Comparison of ENCODE assay signal across 9 mouse cellular contexts in the genomic region with DNA sequence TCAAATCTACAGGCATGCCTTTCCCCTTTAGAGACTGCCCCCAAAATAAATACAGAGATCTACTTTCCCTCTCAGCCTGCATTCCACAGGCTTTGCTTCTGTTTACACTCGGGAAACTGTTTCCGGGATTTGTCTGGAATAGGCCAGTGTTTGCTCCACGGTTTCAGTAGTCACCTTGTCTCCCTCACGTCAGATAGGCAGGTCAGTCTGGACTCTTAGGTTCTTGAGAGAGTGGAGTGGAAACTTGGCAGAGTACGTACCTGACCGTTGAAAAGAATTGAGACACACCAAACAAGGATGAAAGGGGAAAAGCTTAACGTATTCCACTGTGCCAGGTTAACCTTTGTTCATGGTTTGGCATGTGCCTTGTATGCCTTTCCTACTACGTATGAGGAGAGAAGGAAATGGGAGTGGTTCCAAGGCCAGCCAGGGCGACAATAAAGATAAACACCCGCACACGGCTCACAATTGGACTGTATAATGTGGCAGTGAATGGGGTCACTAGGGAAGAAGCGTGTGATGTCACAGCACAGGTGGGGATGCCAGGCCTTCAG. TPM values are rescaled to one million over a fixed set of nuclear protein-coding genes. Genes with fewer than 3 reads are reported as not detected.
DNase-seq lines count a peak whose midpoint lies in the region; ATAC-seq and TF ChIP-seq lines count a peak whose summit lies in the region.
"Had no signal": no experiment of that assay in that cellular context is flagged by ENCODE, and none has a peak within 500 bp of the region (broad histone marks: within the 10 kb centered on the region; RNA-seq: fewer than 3 reads in every experiment).

No protein-coding gene starts in this region.

- peak overlapping the region; percentile 75 for H3K27ac ChIP-seq in embryonic facial prominence, embryonic 13.5 days
- H3K27ac ChIP-seq in intestine, embryonic 16.5 days (ENCODE audit: low read length) = peak overlapping the region; percentile 86
- H3K27ac ChIP-seq in liver, postnatal 0 days (ENCODE audit: low read depth) = peak overlapping the region; percentile 41
- H3K27ac ChIP-seq in midbrain, postnatal 0 days (ENCODE audit: low read depth, low read length) = no peak overlapping the region
- H3K27ac ChIP-seq in forebrain, embryonic 13.5 days = no peak overlapping the region

- DNase-seq in brain, embryonic 14.5 days (ENCODE audit: low read depth) = peak; percentile 7
- no peak for DNase-seq in liver, postnatal 0 days
- no peak for DNase-seq in midbrain, postnatal 0 days (ENCODE audit: low spot score)
- no peak for DNase-seq in left cerebral cortex, adult 9 months (ENCODE audit: low spot score in 2 of 2)
- no peak for DNase-seq in thymus, postnatal 10 days (ENCODE audit: low spot score in 2 of 2)
- DNase-seq: forebrain, postnatal 0 days had no signal

- no peaks in the 10 kb centered on the region for H3K27me3 ChIP-seq in embryonic facial prominence, embryonic 13.5 days
- no peaks in the 10 kb centered on the region for H3K27me3 ChIP-seq in intestine, embryonic 16.5 days (replicated peaks; ENCODE audit: control insufficient read depth, insufficient read depth, low read length)
- H3K27me3 ChIP-seq in liver, postnatal 0 days (ENCODE audit: insufficient read depth, low read length) = no peaks in the 10 kb centered on the region
- no peaks in the 10 kb centered on the region for H3K27me3 ChIP-seq in midbrain, postnatal 0 days (ENCODE audit: insufficient read depth, low read length)
- H3K27me3 ChIP-seq in forebrain, embryonic 13.5 days = no peaks in the 10 kb centered on the region

- TF ChIP-seq CTCF in brain, embryonic 14.5 days (IDR thresholded peaks at IDR 0.05; ENCODE audit: borderline replicate concordance, extremely low read depth, insufficient read depth, insufficient read length) = no peak
- no peak for TF ChIP-seq CTCF in liver, postnatal 0 days (IDR thresholded peaks at IDR 0.05; ENCODE audit: low read depth)
- no peak for TF ChIP-seq CTCF in midbrain, postnatal 0 days (IDR thresholded peaks at IDR 0.05)

- 47% methylated on average over 12 of the region's 12 CpGs for WGBS in embryonic facial prominence, embryonic 13.5 days
- 24% methylated on average over 12 of the region's 12 CpGs for WGBS in intestine, embryonic 16.5 days
- 40% methylated on average over 12 of the region's 12 CpGs for WGBS in liver, postnatal 0 days (ENCODE audit: insufficient replicate concordance)
- 82% methylated on average over 12 of the region's 12 CpGs for WGBS in midbrain, postnatal 0 days
- 77% methylated on average over 12 of the region's 12 CpGs for WGBS in forebrain, embryonic 13.5 days

- no peak for TF ChIP-seq EP300 in liver, postnatal 0 days (IDR thresholded peaks at IDR 0.05; ENCODE audit: low read depth)

- H3K4me2 ChIP-seq in embryonic facial prominence, embryonic 13.5 days = peak overlapping the region; percentile 28
- H3K4me2 ChIP-seq in intestine, embryonic 16.5 days (ENCODE audit: low read depth, low read length) = peak overlapping the region; percentile 42
- no peak overlapping the region; the same call in 1 of the 2 replicates for H3K4me2 ChIP-seq in liver, postnatal 0 days (ENCODE audit: low read depth, low read length)
- no peak overlapping the region for H3K4me2 ChIP-seq in midbrain, postnatal 0 days (ENCODE audit: low read depth, low read length, poor library complexity, severe bottlenecking)
- no peak overlapping the region for H3K4me2 ChIP-seq in forebrain, embryonic 13.5 days

- H3K4me1 ChIP-seq in embryonic facial prominence, embryonic 13.5 days = peaks cover 13% of the 10 kb centered on the region
- peaks cover 16% of the 10 kb centered on the region for H3K4me1 ChIP-seq in intestine, embryonic 16.5 days (ENCODE audit: control insufficient read depth, insufficient read depth, low read length)
- no peaks in the 10 kb centered on the region; the same call in 1 of the 2 replicates for H3K4me1 ChIP-seq in liver, postnatal 0 days (ENCODE audit: insufficient read depth)
- H3K4me1 ChIP-seq in midbrain, postnatal 0 days (ENCODE audit: insufficient read depth, low read length) = no peaks in the 10 kb centered on the region
- H3K4me1 ChIP-seq in forebrain, embryonic 13.5 days = no peaks in the 10 kb centered on the region

- no peak overlapping the region for H3K9ac ChIP-seq in embryonic facial prominence, embryonic 13.5 days
- H3K9ac ChIP-seq in intestine, embryonic 16.5 days (ENCODE audit: low read depth, low read length) = no peak overlapping the region
- H3K9ac ChIP-seq in liver, postnatal 0 days (replicated peaks) = 0 out of 2 replicates have a peak overlapping the region, but pooled peaks have one; percentile 22
- no peak overlapping the region for H3K9ac ChIP-seq in midbrain, postnatal 0 days (replicated peaks; ENCODE audit: low read length, poor library complexity, severe bottlenecking)
- H3K9ac ChIP-seq in forebrain, embryonic 13.5 days = no peak overlapping the region
- H3K9ac ChIP-seq: forebrain, postnatal 0 days had no signal

- peak; percentile 15; the same call in 1 of the 2 replicates for ATAC-seq in embryonic facial prominence, embryonic 13.5 days (ENCODE audit: insufficient number of reproducible peaks, insufficient read depth, low FRiP score, low TSS enrichment, low read depth)
- ATAC-seq in intestine, embryonic 16.5 days = peak; percentile 95
- peak; percentile 88 for ATAC-seq in liver, postnatal 0 days
- no peak for ATAC-seq in midbrain, postnatal 0 days (ENCODE audit: low FRiP score)
- ATAC-seq in forebrain, embryonic 13.5 days = no peak
- ATAC-seq: forebrain, postnatal 0 days had no signal

- no peaks in the 10 kb centered on the region for H3K9me3 ChIP-seq in embryonic facial prominence, embryonic 13.5 days
- no peaks in the 10 kb centered on the region for H3K9me3 ChIP-seq in intestine, embryonic 16.5 days (ENCODE audit: control insufficient read depth, low read length)
- no peaks in the 10 kb centered on the region for H3K9me3 ChIP-seq in liver, postnatal 0 days (ENCODE audit: low read length)
- no peaks in the 10 kb centered on the region for H3K9me3 ChIP-seq in midbrain, postnatal 0 days (ENCODE audit: low read length)
- 0 out of 2 replicates have a peak, but pooled peaks cover 4% of the 10 kb centered on the region for H3K9me3 ChIP-seq in forebrain, embryonic 13.5 days (replicated peaks)

- no peak for TF ChIP-seq POLR2A in brain, embryonic 14.5 days (IDR thresholded peaks at IDR 0.05; ENCODE audit: borderline replicate concordance, extremely low read depth, insufficient read depth, insufficient read length, poor library complexity, severe bottlenecking)

- no peaks in the 10 kb centered on the region for H3K36me3 ChIP-seq in embryonic facial prominence, embryonic 13.5 days
- H3K36me3 ChIP-seq in intestine, embryonic 16.5 days (ENCODE audit: control insufficient read depth, insufficient read depth, low read length) = no peaks in the 10 kb centered on the region
- no peaks in the 10 kb centered on the region for H3K36me3 ChIP-seq in liver, postnatal 0 days (replicated peaks; ENCODE audit: insufficient read depth, low read length)
- no peaks in the 10 kb centered on the region for H3K36me3 ChIP-seq in midbrain, postnatal 0 days (ENCODE audit: insufficient read depth, low read length)
- no peaks in the 10 kb centered on the region for H3K36me3 ChIP-seq in forebrain, embryonic 13.5 days (ENCODE audit: poor library complexity, severe bottlenecking)

- H3K4me3 ChIP-seq in embryonic facial prominence, embryonic 13.5 days = no peak overlapping the region
- peak overlapping the region; percentile 13; the same call in 1 of the 2 replicates for H3K4me3 ChIP-seq in intestine, embryonic 16.5 days (ENCODE audit: low read length)
- no peak overlapping the region for H3K4me3 ChIP-seq in liver, postnatal 0 days (ENCODE audit: low read depth, low read length)
- no peak overlapping the region for H3K4me3 ChIP-seq in midbrain, postnatal 0 days (ENCODE audit: low read depth, low read length)
- H3K4me3 ChIP-seq in forebrain, embryonic 13.5 days = no peak overlapping the region

RNA-seq across cellular contexts. Expression of gene Tfpi, which starts 43.0 kb away (rescaled TPM):
- polyA plus RNA-seq in brain, embryonic 14.5 days (2012; rRNA removed) = 9.1 and 12.3 TPM in 2 replicates
- polyA plus RNA-seq in embryonic facial prominence, embryonic 13.5 days (2015; fragmentation: Nextera tagmentation; extraction: Ambion mirVana) = 20.4 and 27.3 TPM in 2 replicates
- polyA plus RNA-seq in intestine, embryonic 16.5 days (2015; fragmentation: Nextera tagmentation; extraction: Ambion mirVana) = 36.5 and 39.3 TPM in 2 replicates
- polyA plus RNA-seq in liver, postnatal 0 days (2015; fragmentation: Nextera tagmentation; extraction: Ambion mirVana) = 12.2 and 15.2 TPM in 2 replicates
- 10.0 and 10.4 TPM in 2 replicates for total RNA-seq in midbrain, postnatal 0 days (2014; rRNA removed)
- polyA plus RNA-seq in midbrain, postnatal 0 days (2015; fragmentation: Nextera tagmentation; extraction: Ambion mirVana) = 13.2 and 13.3 TPM in 2 replicates
- polyA plus RNA-seq in forebrain, embryonic 13.5 days (2015; fragmentation: Nextera tagmentation; extraction: Ambion mirVana) = 8.5 and 9.7 TPM in 2 replicates

Comparison
In these comparisons a context has a peak if more than half of its experiments do, and no peak if none do; other contexts are left out.
1. ATAC-seq: peak in embryonic facial prominence, embryonic 13.5 days (single experiment), intestine, embryonic 16.5 days (single experiment) and liver, postnatal 0 days (single experiment); none in midbrain, postnatal 0 days (single experiment) and forebrain, embryonic 13.5 days (single experiment).
2. H3K27ac ChIP-seq: peak in embryonic facial prominence, embryonic 13.5 days (single experiment), intestine, embryonic 16.5 days (single experiment) and liver, postnatal 0 days (single experiment); none in midbrain, postnatal 0 days (single experiment) and forebrain, embryonic 13.5 days (single experiment).
3. H3K4me2 ChIP-seq: peak in embryonic facial prominence, embryonic 13.5 days (single experiment) and intestine, embryonic 16.5 days (single experiment); none in liver, postnatal 0 days (single experiment), midbrain, postnatal 0 days (single experiment) and forebrain, embryonic 13.5 days (single experiment).